Mouse (Mus musculus): Measurements from ENCODE around the gene Ocln. TPM values are rescaled to one million over a fixed set of nuclear protein-coding genes. Genes with fewer than 3 reads are reported as not detected.

Ocln gene
- total and polyA plus RNA-seq, 2 experiments from 2014 or later = 11.9 to 12.9 TPM

GRCm38 (mm10) chr13:100547269-100547668 is 5.2 kb downstream of the Ocln start:
- DNase-seq (ENCODE audit: low spot score) (no peak), ATAC-seq (no peak)
- Histone ChIP-seq H3K4me1 (ENCODE audit: insufficient read depth, low read length) (no peaks in the 10 kb centered on the region), H3K4me3 (ENCODE audit: low read length) (no peak overlapping the region), H3K4me2 (ENCODE audit: low read depth, low read length) (no peak overlapping the region), H3K9me3 (ENCODE audit: low read length) (no peaks in the 10 kb centered on the region), H3K27ac (no peak overlapping the region), H3K36me3 (ENCODE audit: insufficient read depth, low read length) (no peaks in the 10 kb centered on the region), H3K9ac (replicated peaks; ENCODE audit: low read length) (no peak overlapping the region), H3K27me3 (ENCODE audit: insufficient read depth, low read length) (peaks cover 21% of the 10 kb centered on the region)
- 83% methylated on average over 5 of the region's 5 CpGs for WGBS
- TF ChIP-seq CTCF (IDR thresholded peaks at IDR 0.05; ENCODE audit: low read depth) = no peak

- no peak overlapping the region for H3K27ac ChIP-seq
- DNase-seq (ENCODE audit: low spot score) = peak; percentile 37
These were observed 7.0 kb downstream of the Ocln start for GRCm38 (mm10) chr13:100545510-100545909.

GRCm38 (mm10) chr13:100544220-100544662 is 8.3 kb downstream of the Ocln start:
- Histone ChIP-seq H3K4me2 (ENCODE audit: low read depth, low read length) (no peak overlapping the region), H3K27me3 (ENCODE audit: insufficient read depth, low read length) (no peaks in the 10 kb centered on the region), H3K36me3 (ENCODE audit: insufficient read depth, low read length) (no peaks in the 10 kb centered on the region), H3K27ac (no peak overlapping the region), H3K4me3 (ENCODE audit: low read length) (no peak overlapping the region), H3K9me3 (ENCODE audit: low read length) (no peaks in the 10 kb centered on the region), H3K4me1 (ENCODE audit: insufficient read depth, low read length) (no peaks in the 10 kb centered on the region), H3K9ac (replicated peaks; ENCODE audit: low read length) (no peak overlapping the region)
- TF ChIP-seq CTCF (IDR thresholded peaks at IDR 0.05; ENCODE audit: low read depth) = no peak
- WGBS = 71% methylated on average over 4 of the region's 4 CpGs
- DNase-seq (ENCODE audit: low spot score) (no peak), ATAC-seq (no peak)

More at GRCm38 (mm10) chr13:100545510-100545909, 7.0 kb downstream of the Ocln start:
- H3K9ac ChIP-seq (replicated peaks; ENCODE audit: low read length) = no peak overlapping the region
- WGBS = 69% methylated on average over 3 of the region's 3 CpGs
- peak; percentile 58; the same call in 1 of the 2 replicates for ATAC-seq
- H3K36me3 ChIP-seq (ENCODE audit: insufficient read depth, low read length) = no peaks in the 10 kb centered on the region
- no peak overlapping the region for H3K4me2 ChIP-seq (ENCODE audit: low read depth, low read length)
- TF ChIP-seq CTCF (IDR thresholded peaks at IDR 0.05; ENCODE audit: low read depth) = no peak
- H3K4me3 ChIP-seq (ENCODE audit: low read length) = no peak overlapping the region
- H3K9me3 ChIP-seq (ENCODE audit: low read length) = no peaks in the 10 kb centered on the region
- peaks cover 7% of the 10 kb centered on the region for H3K27me3 ChIP-seq (ENCODE audit: insufficient read depth, low read length)
- H3K4me1 ChIP-seq (ENCODE audit: insufficient read depth, low read length) = no peaks in the 10 kb centered on the region

- no peak for DNase-seq (ENCODE audit: low spot score)
- no peaks in the 10 kb centered on the region for H3K4me1 ChIP-seq (ENCODE audit: insufficient read depth, low read length)
- no peak overlapping the region for H3K27ac ChIP-seq
- no peak for TF ChIP-seq CTCF (IDR thresholded peaks at IDR 0.05; ENCODE audit: low read depth)
- H3K4me2 ChIP-seq (ENCODE audit: low read depth, low read length) = no peak overlapping the region
- H3K36me3 ChIP-seq (ENCODE audit: insufficient read depth, low read length) = no peaks in the 10 kb centered on the region
- H3K27me3 ChIP-seq (ENCODE audit: insufficient read depth, low read length) = no peaks in the 10 kb centered on the region
- no peak overlapping the region for H3K9ac ChIP-seq (replicated peaks; ENCODE audit: low read length)
- no peaks in the 10 kb centered on the region for H3K9me3 ChIP-seq (ENCODE audit: low read length)
- 85% methylated on average over 10 of the region's 10 CpGs for WGBS
- no peak overlapping the region for H3K4me3 ChIP-seq (ENCODE audit: low read length)
- ATAC-seq = no peak
These were observed 9.3 kb downstream of the Ocln start for GRCm38 (mm10) chr13:100543011-100543767.

- ATAC-seq (no peak), DNase-seq (ENCODE audit: low spot score) (no peak)
- Histone ChIP-seq H3K27ac (no peak overlapping the region), H3K4me3 (ENCODE audit: low read length) (no peak overlapping the region), H3K4me1 (ENCODE audit: insufficient read depth, low read length) (no peaks in the 10 kb centered on the region), H3K27me3 (ENCODE audit: insufficient read depth, low read length) (no peaks in the 10 kb centered on the region), H3K36me3 (ENCODE audit: insufficient read depth, low read length) (no peaks in the 10 kb centered on the region), H3K4me2 (ENCODE audit: low read depth, low read length) (no peak overlapping the region), H3K9ac (replicated peaks; ENCODE audit: low read length) (no peak overlapping the region), H3K9me3 (ENCODE audit: low read length) (no peaks in the 10 kb centered on the region)
- WGBS = 82% methylated on average over 3 of the region's 3 CpGs
- TF ChIP-seq CTCF (IDR thresholded peaks at IDR 0.05; ENCODE audit: low read depth) = no peak
These were observed 16.4 kb downstream of the Ocln start for GRCm38 (mm10) chr13:100536149-100536548.

- ATAC-seq (no peak), DNase-seq (ENCODE audit: low spot score) (no peak)
- Histone ChIP-seq H3K9me3 (ENCODE audit: low read length) (no peaks in the 10 kb centered on the region), H3K27me3 (ENCODE audit: insufficient read depth, low read length) (no peaks in the 10 kb centered on the region), H3K9ac (replicated peaks; ENCODE audit: low read length) (no peak overlapping the region), H3K36me3 (ENCODE audit: insufficient read depth, low read length) (no peaks in the 10 kb centered on the region), H3K27ac (no peak overlapping the region), H3K4me2 (ENCODE audit: low read depth, low read length) (no peak overlapping the region), H3K4me1 (ENCODE audit: insufficient read depth, low read length) (no peaks in the 10 kb centered on the region), H3K4me3 (ENCODE audit: low read length) (no peak overlapping the region)
- WGBS = 69% methylated on average over 6 of the region's 6 CpGs
- no peak for TF ChIP-seq CTCF (IDR thresholded peaks at IDR 0.05; ENCODE audit: low read depth)
These were observed 19.6 kb downstream of the Ocln start for GRCm38 (mm10) chr13:100532788-100533365.

- WGBS = 59% methylated on average over 6 of the region's 6 CpGs
- Histone ChIP-seq H3K36me3 (ENCODE audit: insufficient read depth, low read length) (no peaks in the 10 kb centered on the region), H3K27me3 (ENCODE audit: insufficient read depth, low read length) (no peaks in the 10 kb centered on the region), H3K27ac (peak overlapping the region; percentile 22; the same call in 1 of the 2 replicates), H3K4me3 (ENCODE audit: low read length) (no peak overlapping the region), H3K9ac (replicated peaks; ENCODE audit: low read length) (no peak overlapping the region), H3K4me1 (ENCODE audit: insufficient read depth, low read length) (no peaks in the 10 kb centered on the region), H3K4me2 (ENCODE audit: low read depth, low read length) (no peak overlapping the region), H3K9me3 (ENCODE audit: low read length) (no peaks in the 10 kb centered on the region)
- no peak for ATAC-seq
- no peak for TF ChIP-seq CTCF (IDR thresholded peaks at IDR 0.05; ENCODE audit: low read depth)
- no peak for DNase-seq (ENCODE audit: low spot score)
These were observed 25.9 kb downstream of the Ocln start for GRCm38 (mm10) chr13:100526649-100527038.
